Mouse (Mus musculus): Measurements from ENCODE around the gene C130026I21Rik.
"Not testable (repeated sequence)": the region's sequence is repeated elsewhere in the genome, so short reads cannot be mapped to it uniquely, and the experiment has no call there.

The C130026I21Rik gene

DNA sequence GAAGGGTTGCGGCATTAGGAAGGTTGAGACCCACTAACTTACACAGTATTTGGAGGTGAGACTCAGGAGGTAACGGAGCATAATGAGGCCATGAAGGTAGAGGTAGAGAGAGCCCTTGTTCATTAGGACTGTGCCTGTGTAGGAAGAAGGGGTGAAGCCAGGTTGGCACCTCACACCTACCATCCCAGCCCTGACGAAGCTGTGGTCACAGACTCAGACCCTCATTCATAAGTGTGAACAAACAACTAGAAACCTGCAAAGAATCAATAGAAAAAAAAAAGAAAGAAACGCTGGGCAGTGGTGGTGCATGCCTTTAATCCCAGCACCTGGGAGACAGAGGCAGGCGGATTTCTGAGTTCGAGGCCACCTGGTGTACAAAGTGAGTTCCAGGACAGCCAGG lies 152.0 kb downstream of the C130026I21Rik start:
- DNase-seq = not testable (repeated sequence)

DNA sequence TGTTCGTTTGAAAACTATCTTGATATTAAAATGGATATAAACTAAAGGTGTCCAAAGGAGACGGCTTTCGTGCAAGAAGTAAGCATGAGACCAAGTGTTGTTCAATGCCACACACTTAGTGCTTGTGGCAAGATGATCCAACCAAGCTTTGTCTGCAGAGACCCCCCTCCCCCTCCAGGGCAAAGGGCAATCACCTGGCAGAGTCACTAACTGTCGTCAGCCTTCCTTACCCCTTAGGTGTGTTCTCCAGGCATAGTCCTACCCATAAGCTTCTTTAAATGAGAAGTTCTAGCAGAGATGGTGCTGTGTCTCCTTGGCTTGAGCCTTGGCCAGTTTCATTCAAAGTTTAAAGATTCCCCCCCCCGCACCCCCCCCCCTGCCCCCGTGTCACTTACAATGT lies 152.8 kb downstream of the C130026I21Rik start:
- not testable (repeated sequence) for DNase-seq

DNA sequence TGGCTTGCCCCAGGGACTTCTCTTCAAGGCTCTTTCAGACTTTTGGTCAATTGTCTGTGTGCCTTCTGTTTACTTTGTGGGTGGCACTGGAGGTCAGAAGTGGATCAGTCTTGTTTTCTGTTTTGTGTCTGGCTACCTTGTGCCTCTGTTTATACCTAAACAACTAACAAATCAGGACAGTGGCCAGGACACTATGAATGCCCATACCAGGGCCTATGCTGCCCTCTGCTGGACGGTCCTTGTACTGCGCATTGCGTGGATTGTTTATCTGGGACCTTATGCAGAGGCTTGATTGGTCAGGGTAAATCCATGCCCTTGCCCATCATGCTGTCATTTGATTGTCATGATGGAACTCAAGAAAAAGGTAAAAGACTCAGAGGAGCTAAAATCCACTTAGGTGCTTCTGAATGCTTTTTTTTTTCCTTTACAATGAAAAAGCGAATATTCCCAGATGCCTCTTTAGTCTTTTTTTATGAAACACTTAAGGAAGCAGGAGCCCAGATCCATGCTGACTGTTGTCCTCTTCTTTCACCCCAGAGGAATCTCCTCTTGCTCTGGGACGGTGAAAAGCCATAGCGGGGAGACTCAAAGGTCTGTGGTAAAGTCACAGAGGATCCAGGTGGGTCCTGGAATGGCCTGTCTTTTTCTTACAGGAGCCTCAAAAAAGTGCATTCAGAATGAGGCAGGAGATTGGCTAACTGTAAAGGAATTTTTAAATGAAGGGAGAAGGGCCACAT lies 155.5 kb downstream of the C130026I21Rik start:
- not testable (repeated sequence) for DNase-seq

DNA sequence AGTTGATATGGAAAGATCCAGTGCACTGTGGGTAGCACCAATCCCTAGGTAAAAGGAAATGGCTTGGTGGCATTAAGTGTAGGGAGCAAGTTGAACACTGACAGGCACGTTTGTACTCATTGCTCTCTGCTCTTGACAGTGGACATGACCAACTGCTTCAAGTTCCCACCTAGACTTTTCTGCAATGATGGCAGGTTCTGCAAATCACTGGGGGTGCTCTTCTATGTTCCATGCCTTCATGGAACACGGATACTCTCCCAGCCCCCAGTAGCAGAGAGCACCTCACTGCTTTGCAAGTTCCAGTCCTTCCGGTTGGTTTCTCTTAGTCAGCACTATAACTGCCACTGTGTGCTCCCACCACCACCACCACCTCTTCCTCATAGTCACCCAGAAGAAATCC lies 156.3 kb downstream of the C130026I21Rik start:
- DNase-seq = not testable (repeated sequence)

DNA sequence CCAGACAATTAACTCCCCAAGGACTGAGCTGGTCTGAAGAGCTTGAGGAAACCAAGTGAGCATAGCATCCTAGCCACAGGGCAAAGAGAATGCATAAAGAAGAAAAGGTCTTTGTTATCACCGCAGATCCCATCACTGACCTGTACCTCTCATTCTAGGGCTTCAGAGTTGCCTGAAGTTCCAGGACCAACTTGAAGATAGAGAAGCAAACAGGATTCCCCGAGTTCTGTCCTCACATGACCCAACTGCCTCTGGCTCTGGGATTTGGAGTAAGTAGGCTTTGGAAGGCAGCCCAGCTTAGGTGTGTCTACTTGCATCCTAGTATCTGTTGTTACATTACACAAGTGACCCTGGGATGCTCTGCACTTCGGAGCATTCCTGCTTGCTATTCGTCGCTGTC lies 157.5 kb downstream of the C130026I21Rik start:
- not testable (repeated sequence) for DNase-seq

DNA sequence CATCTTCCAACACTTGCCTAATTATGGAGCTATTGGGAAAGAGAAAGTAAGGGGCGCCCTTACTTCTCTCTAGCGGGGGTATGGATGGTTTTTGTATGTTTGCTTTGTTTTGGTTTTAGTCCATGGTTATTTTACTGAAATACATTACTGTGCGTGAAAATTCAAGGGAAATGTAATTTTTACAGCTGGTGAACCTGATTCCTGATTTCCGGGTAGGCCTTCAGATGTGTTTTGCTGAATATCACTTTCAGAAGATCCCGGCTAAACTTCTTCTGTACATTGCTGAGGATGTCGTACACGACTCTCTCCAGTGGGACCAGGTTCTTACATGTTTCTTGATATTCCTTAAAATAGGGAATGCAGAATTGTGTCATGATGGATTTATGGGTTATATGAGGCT lies 158.1 kb downstream of the C130026I21Rik start:
- DNase-seq = not testable (repeated sequence)

DNA sequence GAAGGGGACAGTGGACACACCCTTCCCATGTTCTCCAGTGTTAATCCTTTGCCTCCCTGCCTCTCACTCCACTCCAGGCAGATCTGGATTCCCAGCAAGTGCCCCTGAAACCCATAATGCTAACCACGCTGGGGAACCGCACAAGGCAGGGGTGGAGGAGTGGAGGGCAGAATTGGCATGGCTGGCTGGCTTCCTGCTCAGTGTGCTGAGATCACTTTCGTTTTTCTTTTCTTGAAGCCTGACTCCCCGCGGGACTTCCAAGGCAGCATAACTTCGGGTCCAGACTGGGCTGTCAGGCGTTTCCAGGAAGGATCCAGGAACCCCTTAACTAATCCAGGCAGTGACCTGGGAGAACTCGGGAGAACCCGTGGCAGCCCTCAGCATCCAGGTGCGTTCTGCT lies 158.8 kb downstream of the C130026I21Rik start:
- not testable (repeated sequence) for DNase-seq

DNA sequence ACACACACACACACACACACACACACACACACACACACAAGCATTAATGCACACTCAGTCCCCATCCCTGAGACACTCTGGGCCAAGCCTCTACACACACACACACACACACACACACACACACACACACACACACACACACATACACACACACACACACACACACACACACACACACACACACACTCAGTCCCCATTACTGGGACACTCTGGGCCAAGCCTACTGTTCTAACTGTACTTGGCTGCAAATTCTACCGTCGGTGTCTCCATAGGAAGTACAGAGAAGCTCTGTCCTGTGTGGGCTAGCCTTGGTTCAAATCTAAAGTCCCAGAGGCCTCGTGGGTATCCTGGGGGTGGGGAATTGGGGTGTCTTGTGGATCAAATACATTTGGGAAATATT lies 159.5 kb downstream of the C130026I21Rik start:
- DNase-seq = not testable (repeated sequence)

DNA sequence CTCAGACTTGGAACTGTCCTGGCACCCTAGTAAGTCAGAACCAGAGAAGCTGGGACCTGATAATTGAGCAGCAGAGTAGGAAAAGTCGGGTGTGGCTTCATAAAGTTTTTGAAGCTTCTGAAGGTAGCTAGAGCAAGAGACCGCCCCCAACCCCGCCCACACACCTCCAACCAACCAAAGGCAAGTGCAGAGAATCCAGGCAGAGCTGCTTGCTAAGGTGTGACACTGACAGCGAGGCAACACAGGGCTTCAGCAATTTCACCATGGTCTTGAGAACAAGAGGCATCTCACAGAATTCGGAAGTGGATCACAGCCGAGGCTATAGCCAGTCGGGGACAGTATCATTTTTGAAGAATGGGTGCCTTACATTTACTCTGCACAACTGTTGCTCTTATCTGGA lies 160.6 kb downstream of the C130026I21Rik start, which contains the start of gene A530032D15Rik:
Gene A530032D15Rik, minus strand, starts transcription at position 101 of the 400 bp plus-strand sequence.
- not testable (repeated sequence) for DNase-seq

DNA sequence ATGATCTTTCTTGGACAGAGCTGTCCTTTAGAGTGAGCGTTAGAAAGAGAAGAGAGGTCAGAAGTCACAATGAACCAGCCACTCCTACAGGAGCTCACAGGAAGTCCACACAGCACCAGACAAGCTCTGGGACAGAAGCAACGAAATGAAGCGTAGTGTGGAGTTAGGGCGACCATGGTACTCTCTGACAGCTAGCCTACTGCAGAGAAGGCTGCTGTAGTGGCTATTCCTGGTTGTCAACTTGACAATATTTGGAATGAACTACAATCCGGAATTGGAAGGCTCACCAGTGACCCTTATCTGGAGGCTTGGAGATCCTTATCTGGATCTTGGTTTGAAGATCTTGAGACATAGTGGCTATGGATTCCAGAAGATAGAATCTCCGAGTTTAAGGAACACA lies 164.4 kb downstream of the C130026I21Rik start:
- not testable (repeated sequence) for DNase-seq

DNA sequence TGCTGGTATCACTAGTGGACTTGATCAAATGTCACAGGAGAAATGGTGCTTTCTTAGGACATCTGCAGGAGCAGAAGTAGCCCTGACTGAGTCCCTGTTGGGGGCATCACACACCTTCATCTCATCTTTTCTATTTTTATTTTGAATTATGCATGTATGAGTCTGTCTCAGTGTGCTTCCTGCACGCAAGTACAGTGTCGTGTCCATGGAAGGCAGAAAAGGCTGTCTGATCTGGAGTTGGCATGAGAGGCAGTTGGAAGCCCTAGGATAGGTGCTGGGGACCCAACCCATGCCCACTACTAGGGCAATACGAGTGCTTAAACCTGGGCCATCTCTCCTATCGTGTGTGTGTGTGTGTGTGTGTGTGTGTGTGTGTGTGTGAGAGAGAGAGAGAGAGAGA lies 165.0 kb downstream of the C130026I21Rik start:
- DNase-seq = not testable (repeated sequence)

DNA sequence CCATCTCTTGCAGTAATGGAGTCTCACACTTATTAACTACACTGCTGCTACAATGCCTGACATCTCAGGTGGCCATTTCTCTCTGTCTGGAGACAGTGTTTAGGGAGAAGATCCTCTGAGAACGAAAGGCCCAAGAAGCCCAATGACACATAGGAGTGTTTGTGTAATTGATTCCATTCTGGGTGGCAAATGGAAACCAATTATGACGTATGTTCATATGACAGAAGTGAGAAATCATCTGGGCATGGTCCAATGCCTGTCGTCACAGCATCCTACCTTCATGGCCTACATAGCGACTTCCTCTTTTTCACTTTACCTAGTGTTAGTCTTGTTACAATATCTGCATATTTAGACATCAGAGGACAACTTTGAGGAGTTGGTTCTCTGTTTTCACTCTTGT lies 168.6 kb downstream of the C130026I21Rik start:
- not testable (repeated sequence) for DNase-seq

DNA sequence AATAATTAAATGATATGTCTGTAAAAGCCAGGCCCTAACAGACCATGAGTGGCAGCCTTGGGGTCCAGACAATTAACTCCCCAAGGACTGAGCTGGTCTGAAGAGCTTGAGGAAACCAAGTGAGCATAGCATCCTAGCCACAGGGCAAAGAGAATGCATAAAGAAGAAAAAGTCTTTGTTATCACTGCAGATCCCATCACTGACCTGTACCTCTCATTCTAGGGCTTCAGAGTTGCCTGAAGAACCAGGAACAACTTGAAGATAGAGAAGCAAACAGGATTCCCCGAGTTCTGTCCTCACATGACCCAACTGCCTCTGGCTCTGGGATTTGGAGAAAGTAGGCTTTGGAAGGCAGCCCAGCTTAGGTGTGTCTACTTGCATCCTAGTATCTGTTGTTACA lies 170.5 kb downstream of the C130026I21Rik start, which contains the start of gene Gm10553:
Gene Gm10553, plus strand, starts transcription at position 301 of the 400 bp plus-strand sequence.
- DNase-seq = not testable (repeated sequence)

DNA sequence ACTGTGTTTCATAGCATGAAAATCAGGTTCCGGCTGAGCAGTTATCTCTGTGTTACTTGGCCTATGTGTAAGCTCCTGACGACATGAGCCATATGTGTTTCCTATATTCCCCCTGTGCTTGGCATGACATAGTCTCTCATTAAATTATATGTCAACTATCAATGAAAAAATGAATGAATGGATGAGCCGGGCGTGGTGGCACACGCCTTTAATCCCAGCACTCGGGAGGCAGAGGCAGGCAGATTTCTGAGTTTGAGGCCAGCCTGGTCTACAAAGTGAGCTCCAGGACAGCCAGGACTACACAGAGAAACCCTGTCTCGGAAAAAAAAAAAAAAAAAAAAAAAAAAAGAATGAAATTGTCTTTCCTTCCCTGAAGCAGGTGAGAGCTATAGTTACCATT lies 171.3 kb downstream of the C130026I21Rik start:
- DNase-seq = not testable (repeated sequence)

DNA sequence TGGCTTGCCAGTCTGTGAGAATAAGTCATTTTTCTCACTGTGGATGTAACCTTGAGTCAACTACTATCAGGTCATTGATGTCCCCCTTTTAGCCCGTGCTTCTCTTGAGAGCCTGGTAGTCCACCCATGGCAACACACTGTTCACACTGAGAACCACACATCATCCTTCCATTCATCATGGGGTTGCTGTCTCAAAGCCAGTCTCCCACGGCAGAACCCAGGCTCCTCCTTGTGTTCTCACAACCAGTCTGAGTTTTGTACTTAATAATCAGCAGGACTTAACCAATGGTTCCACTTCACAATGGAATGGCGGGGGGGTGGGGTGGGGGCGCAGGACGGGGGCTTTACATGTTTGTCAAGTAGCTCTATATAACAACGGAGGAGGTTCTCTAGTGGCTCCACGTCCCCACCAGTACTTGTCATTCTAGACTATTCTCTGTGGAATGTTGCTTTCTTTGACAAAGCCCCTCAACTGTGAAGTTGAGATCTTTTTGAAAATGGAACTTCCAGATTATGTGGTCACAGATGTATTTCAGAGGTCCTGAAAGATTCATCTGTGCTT lies 177.3 kb downstream of the C130026I21Rik start:
- not testable (repeated sequence) for DNase-seq

DNA sequence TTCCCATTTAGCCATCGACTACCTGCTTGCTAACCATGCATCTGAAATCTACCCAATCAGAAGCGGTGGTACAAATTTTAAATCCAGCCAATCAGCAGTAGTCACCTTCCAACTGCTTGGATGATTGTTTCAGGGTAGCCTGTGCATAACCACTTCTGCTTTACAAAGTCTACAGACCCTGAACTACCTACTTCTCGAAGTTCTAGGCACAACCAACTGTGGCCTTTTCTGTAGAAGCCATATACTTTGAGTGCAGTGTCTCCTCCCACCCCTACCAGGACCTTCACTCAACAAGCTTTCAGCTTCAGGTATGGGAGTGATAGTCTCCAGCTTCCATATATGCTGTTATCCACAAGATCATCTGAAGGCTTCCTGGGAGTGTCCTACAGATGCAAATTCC lies 178.2 kb downstream of the C130026I21Rik start:
- DNase-seq = not testable (repeated sequence)

DNA sequence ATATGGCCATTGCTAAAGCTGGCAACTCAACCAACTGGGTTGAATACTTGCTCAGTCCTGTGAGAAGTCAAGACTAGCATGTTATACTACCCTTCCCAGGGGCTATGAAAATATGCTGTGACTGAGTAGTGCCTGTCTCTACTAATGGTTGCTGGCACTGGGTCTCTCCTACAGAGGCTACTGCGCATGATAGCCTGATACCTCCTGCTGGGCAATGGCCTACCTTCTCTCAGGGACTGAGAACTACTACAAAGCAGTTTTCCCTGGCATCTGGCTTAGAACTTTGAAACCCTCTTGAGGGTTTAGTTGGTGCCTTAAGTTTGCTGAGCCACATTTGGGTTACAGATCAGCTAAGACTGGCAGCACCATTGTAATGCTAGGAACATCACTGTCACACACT lies 184.2 kb downstream of the C130026I21Rik start:
- DNase-seq = not testable (repeated sequence)

DNA sequence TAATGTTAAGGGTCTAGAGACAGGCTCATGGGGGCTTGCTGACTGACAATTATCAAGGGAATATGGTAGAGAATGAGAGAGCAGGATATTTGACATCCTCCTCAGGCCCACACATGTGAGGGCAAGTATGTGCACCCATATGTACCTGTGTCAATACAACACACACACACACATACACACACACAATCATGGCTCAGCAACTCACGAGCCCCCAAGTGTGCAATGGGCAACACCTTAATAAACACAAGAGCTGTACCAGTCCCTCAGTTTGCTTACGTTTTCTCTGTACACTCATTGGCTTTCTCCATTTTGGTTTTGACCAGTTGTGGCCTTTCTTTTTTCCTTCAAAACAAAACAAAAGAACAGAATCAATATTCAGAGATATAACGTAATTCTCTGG lies 185.6 kb downstream of the C130026I21Rik start:
- DNase-seq = not testable (repeated sequence)

DNA sequence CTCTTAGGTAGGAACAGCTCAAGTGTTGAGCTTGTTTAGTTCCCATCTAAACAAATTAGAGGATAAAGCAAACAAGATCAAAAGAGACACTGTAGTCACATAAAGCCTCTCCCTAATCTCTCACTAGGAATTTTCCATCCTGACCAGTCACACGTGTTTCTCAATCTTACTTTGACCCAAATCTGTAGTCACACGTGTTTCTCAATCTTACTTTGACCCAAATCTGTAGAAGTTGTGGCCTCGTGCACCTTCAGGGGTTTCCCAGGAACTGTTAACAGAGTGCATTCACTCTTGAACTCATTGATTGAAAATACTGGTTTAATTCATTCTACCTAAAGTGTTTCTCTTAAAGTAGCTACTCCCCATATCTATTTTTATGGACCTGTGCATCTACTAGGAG lies 197.3 kb downstream of the C130026I21Rik start:
- not testable (repeated sequence) for DNase-seq

DNA sequence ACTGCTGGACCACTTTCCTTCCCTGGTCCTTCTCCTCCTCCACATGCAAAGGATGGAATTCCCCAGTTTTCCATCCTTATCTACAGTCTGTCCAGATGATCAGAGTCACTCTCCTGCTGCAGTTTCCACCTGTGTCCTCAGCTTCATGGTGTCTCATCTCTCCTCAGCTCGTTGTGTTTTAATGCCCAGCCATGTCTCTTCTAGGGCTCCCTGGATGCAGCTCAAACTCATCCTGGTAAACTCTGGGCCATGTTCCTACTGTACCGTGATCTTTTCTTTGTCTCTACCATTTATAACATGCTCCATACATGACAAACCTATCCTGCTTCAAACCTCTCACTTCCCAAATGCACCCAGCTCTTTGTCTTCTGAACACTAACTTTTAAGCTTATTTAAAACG lies 198.7 kb downstream of the C130026I21Rik start:
- DNase-seq = not testable (repeated sequence)

DNA sequence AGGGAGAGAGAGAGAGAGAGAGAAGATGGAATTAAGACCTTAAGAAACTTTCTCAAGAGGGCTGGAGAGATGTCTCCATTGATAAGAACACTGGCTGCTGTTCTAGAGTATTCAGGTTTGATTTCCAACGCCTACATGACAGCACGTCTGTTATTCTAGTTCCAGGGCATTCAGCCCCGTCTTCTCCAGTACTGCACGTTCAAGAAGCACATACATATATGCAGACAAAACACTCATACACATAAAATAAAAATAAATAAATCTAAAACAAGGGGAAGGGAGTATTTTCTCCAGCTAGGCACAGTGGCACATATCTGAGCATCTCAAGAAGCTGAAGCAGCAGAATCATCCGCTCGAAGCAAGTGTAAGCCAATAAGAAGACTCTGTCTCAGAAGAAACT lies 234.6 kb downstream of the C130026I21Rik start:
- not testable (repeated sequence) for DNase-seq

DNA sequence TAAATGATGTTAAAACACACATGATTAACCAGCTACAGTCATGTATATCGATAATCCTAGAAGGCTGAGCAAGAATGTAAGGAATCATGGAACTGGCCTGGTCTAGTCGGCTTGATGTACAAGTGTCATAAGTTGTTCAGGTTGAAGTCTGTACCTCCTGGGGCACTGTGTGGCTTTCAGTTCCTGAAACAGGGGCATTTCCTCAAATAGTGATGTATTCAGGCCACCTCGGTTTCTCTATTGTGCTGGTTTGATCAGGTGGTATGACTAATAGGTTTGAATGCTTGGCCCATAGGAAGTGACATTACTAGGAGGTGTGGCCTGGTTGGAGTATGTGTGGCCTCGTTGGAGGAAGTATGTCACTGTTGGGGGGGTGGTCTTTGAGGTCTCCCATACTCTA lies 236.0 kb downstream of the C130026I21Rik start:
- DNase-seq = not testable (repeated sequence)

DNA sequence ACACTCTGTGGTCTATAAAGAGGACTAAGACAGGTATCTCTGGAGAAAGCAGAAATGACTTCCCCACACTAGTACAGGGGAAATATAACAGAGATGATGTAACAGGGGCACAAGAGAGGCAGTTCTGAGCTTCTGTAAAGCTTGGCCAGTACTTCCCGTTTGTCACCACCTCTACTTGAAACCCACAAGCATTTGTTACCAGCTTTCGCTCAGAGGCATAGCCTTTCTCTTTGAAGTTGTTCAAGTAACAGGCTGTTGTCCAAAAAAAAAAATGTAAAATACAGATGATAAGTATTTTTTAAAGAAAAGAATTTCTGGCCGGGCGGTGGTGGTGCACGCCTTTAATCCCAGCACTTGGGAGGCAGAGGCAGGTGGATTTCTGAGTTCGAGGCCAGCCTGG lies 236.8 kb downstream of the C130026I21Rik start:
- not testable (repeated sequence) for DNase-seq

DNA sequence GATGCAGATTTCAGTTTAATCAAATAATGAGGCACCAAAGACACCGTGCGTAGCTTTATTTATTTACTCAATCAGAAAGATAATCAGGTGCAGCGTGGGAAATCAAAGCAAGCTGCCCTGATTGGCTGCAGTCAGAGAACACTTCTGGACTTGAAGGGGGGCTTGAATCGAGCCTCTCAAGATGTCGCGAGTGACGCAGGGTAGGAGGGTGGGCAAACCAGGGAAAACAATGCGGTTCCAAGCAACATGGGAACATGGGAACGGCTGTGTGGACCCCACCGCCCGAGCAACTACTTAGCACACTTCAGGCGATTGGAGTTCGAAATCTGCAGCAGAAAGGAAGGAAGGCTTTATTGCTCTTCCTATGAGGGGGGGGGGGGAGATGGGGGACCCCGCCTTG lies 240.2 kb downstream of the C130026I21Rik start:
- not testable (repeated sequence) for DNase-seq
